Mouse (Mus musculus) erythroblast, adult 5-6 weeks (primary cell): ENCODE measurements around the gene Akap11. TPM values are rescaled to one million over a fixed set of nuclear protein-coding genes. Genes with fewer than 3 reads are reported as not detected.
"Not testable (repeated sequence)": the region's sequence is repeated elsewhere in the genome, so short reads cannot be mapped to it uniquely, and the experiment has no call there.

ENCODE experiments used
- ATAC-seq: replicated peaks from 2 replicates; pipeline ENCODE4 v1.8.0; 2016; ENCODE audit warnings: moderate number of reproducible peaks, mild to moderate bottlenecking, moderate TSS enrichment, inconsistent platforms; ENCODE audit not compliant: poor library complexity, low FRiP score, severe bottlenecking
- total RNA-seq, 2 experiments: library from RNA; stranded (forward) in 1 of 2; stranded (reverse) in 1 of 2; fragments of 150-400 nt in 1 of 2; fragments of 200-764, 138-1000 nt in 1 of 2; gene quantifications; 2 replicates each; pipeline versions ENCODE4 v1.2.3 to v1.2.4; 2015 to 2017; ENCODE audit warnings: low replicate concordance in 2 of 2

The Akap11 gene
- total RNA-seq (2015; ENCODE audit: low replicate concordance): 8.8 and 9.4 TPM in 2 replicates
- total RNA-seq (2017; ENCODE audit: low replicate concordance): 14.6 and 31.2 TPM in 2 replicates

DNA sequence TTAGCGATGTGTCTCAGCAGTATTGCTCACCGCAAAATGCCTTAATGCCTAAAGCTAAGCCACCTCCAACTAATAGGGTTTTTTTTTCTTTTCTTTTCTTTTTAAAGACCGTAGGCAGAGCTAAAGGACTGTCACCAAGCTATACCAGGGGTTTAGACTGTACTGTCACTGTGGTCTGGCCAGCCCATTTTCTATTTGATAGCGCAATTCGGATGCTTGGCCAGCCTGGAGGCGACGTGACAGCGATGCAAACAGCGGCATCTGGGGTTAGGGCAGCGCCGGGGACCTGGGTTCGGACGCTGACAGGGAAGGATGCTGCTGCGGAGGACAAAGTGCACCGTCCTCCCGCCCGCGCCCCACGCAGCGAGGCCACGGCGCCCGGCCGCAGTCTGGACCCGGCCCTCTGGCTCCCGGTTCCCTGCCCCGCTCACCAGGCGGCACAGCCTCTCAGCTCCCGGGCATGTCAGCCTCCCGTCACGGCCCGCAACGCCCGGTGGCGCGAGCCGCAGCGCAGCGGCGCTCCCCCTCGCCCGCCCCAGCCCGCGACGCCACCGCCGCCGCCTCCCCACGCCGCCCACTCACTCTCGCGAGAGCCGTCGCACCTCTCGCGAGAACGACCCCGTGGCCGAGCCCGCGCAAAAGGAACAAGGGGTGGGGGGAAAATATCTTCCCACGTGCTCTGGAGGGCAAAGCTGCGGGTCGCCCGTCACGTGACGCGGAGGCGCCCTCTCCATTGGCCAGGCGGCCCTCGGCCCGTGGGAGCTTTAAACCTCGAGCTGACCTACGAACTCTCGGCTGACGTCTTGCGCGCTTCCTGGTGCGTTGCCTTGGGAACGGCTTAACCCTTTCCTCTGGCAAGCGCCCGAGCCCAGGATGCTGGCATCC lies at the start of gene Akap11:
TSS of gene Akap11 (minus strand) at position 528 of the 885 bp plus-strand sequence.
- ATAC-seq: peak; percentile 87

DNA sequence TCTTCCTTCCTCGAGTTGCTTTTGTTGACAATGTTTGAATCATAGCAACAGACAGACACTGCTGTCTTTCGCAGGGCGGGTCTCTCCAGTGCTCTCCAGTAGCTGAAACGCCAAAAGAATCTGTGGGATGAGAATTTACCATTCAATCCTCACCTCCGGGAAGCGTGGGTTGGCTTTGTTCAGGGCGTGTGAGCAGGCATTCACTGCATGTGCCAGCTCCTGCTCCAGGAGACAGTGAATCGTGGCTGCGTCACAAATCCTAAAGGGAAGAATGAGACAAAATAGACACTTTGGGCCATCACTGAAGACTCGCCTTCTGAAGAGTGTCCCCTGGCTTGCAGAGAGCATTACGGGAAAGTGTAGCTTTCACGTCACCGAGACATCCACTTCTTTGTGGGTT lies 47.6 kb upstream of the Akap11 start:
- no peak for ATAC-seq

- no peak for ATAC-seq
Measured at GRCm38 (mm10) chr14:78583168-78583567, 46.6 kb upstream of the Akap11 start.

DNA sequence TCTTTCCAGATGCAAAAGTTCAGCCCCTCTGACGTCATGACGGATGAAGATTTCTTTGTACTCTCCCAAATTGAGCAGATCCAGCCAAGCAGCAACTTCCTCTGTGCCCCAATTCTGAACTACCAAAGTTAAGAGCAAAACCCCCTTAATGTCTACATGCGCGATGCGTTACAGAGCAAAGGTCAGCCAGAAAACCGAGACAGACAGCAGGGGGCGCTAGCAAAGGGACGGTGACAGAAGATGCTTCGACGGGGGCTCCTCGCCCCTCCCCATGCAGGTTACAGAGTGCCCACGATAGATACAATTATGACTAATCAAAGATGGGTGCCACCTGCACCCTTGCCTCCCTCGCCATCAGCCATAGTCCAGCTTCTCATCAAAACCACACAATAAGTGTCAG lies 39.3 kb upstream of the Akap11 start:
- ATAC-seq: no peak

- no peak for ATAC-seq
Measured at GRCm38 (mm10) chr14:78568410-78568809, 31.8 kb upstream of the Akap11 start.

- no peak for ATAC-seq
Measured at GRCm38 (mm10) chr14:78566431-78566830, 29.8 kb upstream of the Akap11 start.

GRCm38 (mm10) chr14:78564292-78564691 lies 27.7 kb upstream of the Akap11 start:
- ATAC-seq: no peak

DNA sequence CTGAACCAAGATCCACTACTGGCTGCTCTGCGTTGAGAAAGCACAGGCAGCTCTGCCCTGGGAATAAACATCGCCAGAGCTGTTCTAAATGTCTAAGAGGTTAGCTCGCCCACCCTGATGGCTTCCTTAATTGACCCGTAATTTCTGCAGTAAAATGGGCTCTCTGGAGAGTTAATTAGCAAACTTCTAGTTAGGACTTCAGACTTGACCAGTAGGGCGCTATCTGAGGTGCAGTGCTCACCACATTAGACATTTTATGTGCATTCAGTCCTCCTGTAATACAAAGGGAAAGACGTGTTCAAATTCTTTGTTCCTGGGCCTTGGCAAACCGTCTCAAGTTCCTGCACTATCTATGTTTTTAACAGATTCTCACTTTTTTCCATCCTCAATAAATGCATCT lies 26.6 kb upstream of the Akap11 start:
- no peak for ATAC-seq

DNA sequence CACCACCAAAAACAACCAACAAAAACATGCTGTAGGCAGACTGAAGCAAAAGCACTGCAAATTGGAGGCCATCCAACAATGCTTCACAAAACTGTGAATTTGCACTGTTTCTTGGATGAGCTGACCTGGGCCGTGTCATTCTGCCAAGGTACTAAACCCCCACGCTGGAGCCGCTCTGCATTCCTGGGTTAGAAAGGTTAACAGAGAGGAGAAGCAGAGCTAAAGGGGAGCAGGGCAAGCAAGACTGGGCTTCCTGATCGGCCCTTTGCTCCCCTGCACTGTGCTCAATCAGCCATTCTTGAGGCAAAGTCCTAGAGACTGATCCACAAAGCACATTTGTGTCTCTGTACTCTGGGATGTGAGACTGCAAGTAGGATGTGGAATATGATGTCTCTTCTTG lies 25.5 kb upstream of the Akap11 start:
- ATAC-seq: no peak

DNA sequence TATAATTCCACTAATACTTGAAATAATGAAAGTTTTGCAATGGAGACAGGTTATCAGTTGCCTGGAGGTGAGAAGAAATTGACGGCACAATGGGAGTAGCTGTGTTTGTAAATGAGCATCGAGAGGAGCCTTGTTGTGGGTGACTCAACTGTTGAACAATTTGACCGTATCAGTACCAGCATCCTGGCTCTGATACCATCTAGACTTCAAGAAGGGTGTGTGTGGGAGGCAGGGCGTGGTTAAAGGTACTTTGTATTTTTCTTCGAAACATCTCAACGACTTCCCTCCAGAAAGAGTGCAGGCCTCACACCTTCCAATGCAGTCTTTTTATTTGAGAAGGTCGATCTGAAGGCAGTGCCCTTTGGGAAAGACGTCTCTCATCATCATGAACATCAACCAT lies 22.4 kb upstream of the Akap11 start:
- ATAC-seq: no peak

DNA sequence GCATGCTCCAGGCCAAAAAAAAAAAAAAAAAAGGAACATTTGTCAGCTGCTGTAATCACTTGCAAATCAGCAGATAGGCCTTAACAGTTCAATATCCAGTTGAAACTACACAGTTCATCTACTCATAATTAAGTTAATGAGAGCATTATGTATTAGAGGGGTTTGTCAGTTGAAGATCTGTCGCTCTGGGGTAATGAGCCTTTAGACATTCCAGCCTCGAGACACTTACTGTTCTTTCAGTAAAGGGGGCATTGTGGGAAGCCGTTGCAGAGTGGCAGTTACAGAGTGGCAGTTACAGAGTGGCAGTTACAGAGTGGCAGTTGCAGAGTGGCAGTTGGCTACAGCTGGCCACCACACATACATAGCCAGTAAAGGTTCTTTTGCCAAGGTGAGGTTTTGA lies 18.2 kb upstream of the Akap11 start:
- ATAC-seq: not testable (repeated sequence)

GRCm38 (mm10) chr14:78553661-78554060 lies 17.1 kb upstream of the Akap11 start:
- ATAC-seq: no peak

DNA sequence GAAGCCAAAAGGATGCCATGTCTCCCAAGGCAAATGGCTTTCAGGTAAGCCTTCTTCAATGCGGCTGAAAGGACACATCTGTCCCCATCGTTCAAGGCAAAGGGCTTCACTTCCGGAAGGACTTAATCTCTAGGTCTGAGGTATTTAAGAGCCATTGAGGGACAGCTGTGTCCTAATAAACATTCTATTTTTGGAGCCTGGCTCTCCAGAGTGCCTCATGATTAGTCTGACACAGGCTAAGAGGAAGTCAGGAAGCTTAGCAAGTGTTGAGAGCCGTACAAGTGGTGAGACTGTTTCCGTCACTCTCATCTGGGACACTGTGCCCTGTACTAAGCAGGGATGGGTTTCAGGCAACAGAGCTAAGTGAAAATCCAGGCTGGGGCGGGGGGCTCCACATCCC lies 12.2 kb upstream of the Akap11 start:
- ATAC-seq: no peak

- no peak for ATAC-seq
Measured at GRCm38 (mm10) chr14:78541319-78541718, 4.7 kb upstream of the Akap11 start.

DNA sequence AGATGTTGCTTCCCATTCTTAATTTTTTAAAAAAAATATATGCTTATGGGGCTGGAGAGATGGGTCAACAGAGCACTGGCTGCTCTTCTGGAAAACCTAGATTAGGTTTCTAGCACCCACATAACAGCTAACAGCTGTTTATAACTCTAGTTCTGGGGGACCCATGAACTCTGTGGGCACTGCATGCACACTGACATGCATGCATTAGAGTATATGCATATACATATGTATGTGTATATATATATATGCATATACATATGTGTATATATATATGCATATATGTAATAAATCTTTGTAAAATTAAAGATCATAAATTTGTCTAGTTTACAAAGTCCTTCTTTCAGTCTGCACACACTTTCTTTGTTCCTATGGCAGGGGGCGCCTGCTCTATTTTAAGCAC lies 3.2 kb upstream of the Akap11 start:
- ATAC-seq: no peak

GRCm38 (mm10) chr14:78538572-78539320 lies 2.1 kb upstream of the Akap11 start:
- no peak for ATAC-seq

DNA sequence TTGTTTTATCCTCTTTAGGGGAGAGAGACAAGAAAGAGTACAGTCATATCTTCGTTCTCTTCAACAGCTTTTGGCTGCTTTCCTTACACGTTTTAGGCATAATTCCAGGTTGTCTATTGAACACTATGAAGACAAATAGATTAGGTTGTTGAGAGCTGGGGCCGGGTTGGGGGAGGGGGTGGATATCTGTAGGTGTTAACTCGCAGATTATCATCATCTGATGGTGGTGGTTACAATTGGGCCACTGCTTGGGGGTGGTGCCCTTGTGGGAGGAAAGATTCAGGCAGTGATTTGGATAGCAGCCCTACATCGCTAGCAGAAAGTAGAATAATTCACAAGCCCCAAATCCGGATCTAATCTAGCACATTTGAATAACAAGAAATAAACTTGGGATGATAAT lies 943 bp upstream of the Akap11 start:
- ATAC-seq: no peak

DNA sequence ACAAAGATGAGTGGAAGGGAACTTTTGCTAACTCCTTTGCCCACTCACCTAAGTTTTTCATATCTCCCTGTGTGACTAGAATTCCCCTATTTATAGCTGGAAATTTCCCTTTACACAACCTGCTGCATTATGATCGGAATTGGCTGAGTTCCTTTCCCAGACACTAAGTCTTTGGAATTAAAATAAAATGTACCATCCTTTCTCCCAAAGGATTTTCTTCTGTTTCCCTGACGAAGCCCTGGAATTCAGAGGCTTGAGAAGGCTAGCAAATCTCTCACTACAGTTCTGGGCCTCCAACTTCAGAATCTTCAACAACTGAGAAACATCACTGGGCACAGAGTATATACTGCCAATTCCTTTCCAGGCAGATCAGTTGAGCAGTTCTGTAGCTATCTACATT lies 1.2 kb downstream of the Akap11 start:
- no peak for ATAC-seq

GRCm38 (mm10) chr14:78534651-78535050 lies 2.0 kb downstream of the Akap11 start:
- no peak for ATAC-seq

GRCm38 (mm10) chr14:78533701-78534100 lies 2.9 kb downstream of the Akap11 start:
- no peak for ATAC-seq

DNA sequence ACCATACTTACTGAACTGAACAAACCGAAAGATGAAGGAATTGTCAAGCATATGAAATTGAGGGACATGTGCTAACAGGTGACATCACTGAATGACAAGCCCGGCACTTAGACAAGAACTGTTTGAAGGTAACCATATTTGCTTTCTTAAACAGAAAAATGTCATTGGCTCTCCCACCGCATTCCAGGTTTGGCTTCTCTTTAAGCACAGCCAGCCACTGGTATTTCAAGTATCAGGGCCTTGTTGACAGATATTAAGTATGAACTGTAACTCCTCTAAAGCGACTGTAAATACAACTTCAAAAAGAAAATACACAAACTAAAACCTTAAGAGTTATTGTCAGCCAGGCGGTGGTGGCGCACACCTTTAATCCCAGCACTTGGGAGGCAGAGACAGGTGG lies 4.3 kb downstream of the Akap11 start:
- ATAC-seq: no peak
